Mouse (Mus musculus): ENCODE data around the gene Ifitm3. TPM values are rescaled to one million over a fixed set of nuclear protein-coding genes. Genes with fewer than 3 reads are reported as not detected.

Ifitm3 gene
- total RNA-seq, 1 experiment, result 353 TPM

- Histone ChIP-seq H3K9ac (ENCODE audit: insufficient read depth, low read depth, low read length, poor library complexity, severe bottlenecking) (no peak overlapping the region), H3K4me3 (ENCODE audit: insufficient read depth in 1 of 2, low read depth in 1 of 2, low read length in 2 of 2, poor library complexity in 1 of 2, severe bottlenecking in 1 of 2) (no peak overlapping the region), H3K27ac (ENCODE audit: insufficient read depth, low read depth, low read length, poor library complexity, severe bottlenecking) (no peak overlapping the region), H3K9me3 (ENCODE audit: control insufficient read depth, insufficient read depth, low read depth, low read length) (no peaks in the 10 kb centered on the region), H3K36me3 (ENCODE audit: control insufficient read depth, insufficient read depth, low read length, poor library complexity, severe bottlenecking) (no peaks in the 10 kb centered on the region), H3K4me1 (ENCODE audit: control insufficient read depth in 2 of 2, insufficient read depth in 2 of 2, low read length in 2 of 2, poor library complexity in 1 of 2) (peaks cover 0 to 9% of the 10 kb centered on the region in 2 experiments; a peak in 1 of 4 replicates)
- TF ChIP-seq MAFK (IDR thresholded peaks at IDR 0.05; ENCODE audit: insufficient read depth, low read depth, low read length) (no peak), HCFC1 (IDR thresholded peaks at IDR 0.05; ENCODE audit: borderline replicate concordance, insufficient read depth, low read length) (no peak), ZNF384 (IDR thresholded peaks at IDR 0.05; ENCODE audit: low read depth, low read length) (no peak), CHD2 (IDR thresholded peaks at IDR 0.05; ENCODE audit: low read depth, low read length) (no peak), ZC3H11A (IDR thresholded peaks at IDR 0.05; ENCODE audit: borderline replicate concordance, low read depth, low read length) (no peak)
- DNase-seq (ENCODE audit: low read depth, low spot score), result no peak
- in situ Hi-C loops (cut with MboI; ENCODE audit: low sequenced_read_pairs in 2 of 2, unreplicated experiment in 2 of 2), result no loop called here
Measured at GRCm38 (mm10) chr7:141016707-141017697, 6.4 kb upstream of the Ifitm3 start.

- Histone ChIP-seq H3K9ac (ENCODE audit: insufficient read depth, low read depth, low read length, poor library complexity, severe bottlenecking) (peak overlapping the region; percentile 37; the same call in 1 of the 2 replicates), H3K27ac (ENCODE audit: insufficient read depth, low read depth, low read length, poor library complexity, severe bottlenecking) (peak overlapping the region; percentile 81; the same call in 1 of the 2 replicates), H3K4me1 (ENCODE audit: control insufficient read depth in 2 of 2, insufficient read depth in 2 of 2, low read length in 2 of 2, poor library complexity in 1 of 2) (peaks cover 4 to 18% of the 10 kb centered on the region in 2 experiments; a peak in 2 of 4 replicates), H3K4me3 (ENCODE audit: insufficient read depth in 1 of 2, low read depth in 1 of 2, low read length in 2 of 2, poor library complexity in 1 of 2, severe bottlenecking in 1 of 2) (no peak overlapping the region), H3K36me3 (ENCODE audit: control insufficient read depth, insufficient read depth, low read length, poor library complexity, severe bottlenecking) (no peaks in the 10 kb centered on the region), H3K9me3 (ENCODE audit: control insufficient read depth, insufficient read depth, low read depth, low read length) (no peaks in the 10 kb centered on the region)
- no peak for TF ChIP-seq ZC3H11A (IDR thresholded peaks at IDR 0.05; ENCODE audit: borderline replicate concordance, low read depth, low read length)
- no peak for TF ChIP-seq ZNF384 (IDR thresholded peaks at IDR 0.05; ENCODE audit: low read depth, low read length)
- no peak for TF ChIP-seq CHD2 (IDR thresholded peaks at IDR 0.05; ENCODE audit: low read depth, low read length)
- TF ChIP-seq HCFC1 (IDR thresholded peaks at IDR 0.05; ENCODE audit: borderline replicate concordance, insufficient read depth, low read length), result no peak
- TF ChIP-seq MAFK (IDR thresholded peaks at IDR 0.05; ENCODE audit: insufficient read depth, low read depth, low read length), result no peak
- no peak for DNase-seq (ENCODE audit: low read depth, low spot score)
- in situ Hi-C loops (cut with MboI; ENCODE audit: low sequenced_read_pairs in 2 of 2, unreplicated experiment in 2 of 2), result no loop called here
Measured at GRCm38 (mm10) chr7:141011238-141011770, 734 bp upstream of the Ifitm3 start.

DNA sequence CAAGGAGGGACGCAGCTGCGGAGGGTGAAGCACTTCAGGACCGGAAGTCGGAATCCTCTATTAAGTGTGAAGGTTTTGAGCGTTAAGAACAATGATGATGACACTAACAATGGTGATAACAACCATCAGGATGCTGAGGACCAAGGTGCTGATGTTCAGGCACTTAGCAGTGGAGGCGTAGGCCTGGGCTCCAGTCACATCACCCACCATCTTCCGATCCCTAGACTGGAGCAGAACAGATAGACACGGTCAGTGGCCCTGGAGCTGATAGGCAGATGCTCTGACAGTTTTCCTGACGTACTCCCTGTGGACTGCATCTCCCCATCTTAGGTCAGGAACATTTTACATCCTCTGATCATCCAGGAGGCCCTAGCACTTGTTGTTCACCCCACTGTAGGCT is 905 bp downstream of the Ifitm3 start:
- Histone ChIP-seq H3K4me3 (ENCODE audit: insufficient read depth in 1 of 2, low read depth in 1 of 2, low read length in 2 of 2, poor library complexity in 1 of 2, severe bottlenecking in 1 of 2) (peak overlapping the region; percentile 54; a peak in 3 of 4 replicates), H3K9ac (ENCODE audit: insufficient read depth, low read depth, low read length, poor library complexity, severe bottlenecking) (peak overlapping the region; percentile 41; the same call in 1 of the 2 replicates), H3K36me3 (ENCODE audit: control insufficient read depth, insufficient read depth, low read length, poor library complexity, severe bottlenecking) (no peaks in the 10 kb centered on the region), H3K4me1 (ENCODE audit: control insufficient read depth in 2 of 2, insufficient read depth in 2 of 2, low read length in 2 of 2, poor library complexity in 1 of 2) (peaks cover 7 to 19% of the 10 kb centered on the region in 2 experiments; a peak in 2 of 4 replicates), H3K9me3 (ENCODE audit: control insufficient read depth, insufficient read depth, low read depth, low read length) (no peaks in the 10 kb centered on the region), H3K27ac (ENCODE audit: insufficient read depth, low read depth, low read length, poor library complexity, severe bottlenecking) (peak overlapping the region; percentile 13; the same call in 1 of the 2 replicates)
- no peak for DNase-seq (ENCODE audit: low read depth, low spot score)
- in situ Hi-C loops (cut with MboI; ENCODE audit: low sequenced_read_pairs in 2 of 2, unreplicated experiment in 2 of 2), result no loop called here
- TF ChIP-seq ZNF384 (IDR thresholded peaks at IDR 0.05; ENCODE audit: low read depth, low read length) (no peak), ZC3H11A (IDR thresholded peaks at IDR 0.05; ENCODE audit: borderline replicate concordance, low read depth, low read length) (no peak), MAFK (IDR thresholded peaks at IDR 0.05; ENCODE audit: insufficient read depth, low read depth, low read length) (no peak), HCFC1 (IDR thresholded peaks at IDR 0.05; ENCODE audit: borderline replicate concordance, insufficient read depth, low read length) (no peak), CHD2 (IDR thresholded peaks at IDR 0.05; ENCODE audit: low read depth, low read length) (no peak)

DNA sequence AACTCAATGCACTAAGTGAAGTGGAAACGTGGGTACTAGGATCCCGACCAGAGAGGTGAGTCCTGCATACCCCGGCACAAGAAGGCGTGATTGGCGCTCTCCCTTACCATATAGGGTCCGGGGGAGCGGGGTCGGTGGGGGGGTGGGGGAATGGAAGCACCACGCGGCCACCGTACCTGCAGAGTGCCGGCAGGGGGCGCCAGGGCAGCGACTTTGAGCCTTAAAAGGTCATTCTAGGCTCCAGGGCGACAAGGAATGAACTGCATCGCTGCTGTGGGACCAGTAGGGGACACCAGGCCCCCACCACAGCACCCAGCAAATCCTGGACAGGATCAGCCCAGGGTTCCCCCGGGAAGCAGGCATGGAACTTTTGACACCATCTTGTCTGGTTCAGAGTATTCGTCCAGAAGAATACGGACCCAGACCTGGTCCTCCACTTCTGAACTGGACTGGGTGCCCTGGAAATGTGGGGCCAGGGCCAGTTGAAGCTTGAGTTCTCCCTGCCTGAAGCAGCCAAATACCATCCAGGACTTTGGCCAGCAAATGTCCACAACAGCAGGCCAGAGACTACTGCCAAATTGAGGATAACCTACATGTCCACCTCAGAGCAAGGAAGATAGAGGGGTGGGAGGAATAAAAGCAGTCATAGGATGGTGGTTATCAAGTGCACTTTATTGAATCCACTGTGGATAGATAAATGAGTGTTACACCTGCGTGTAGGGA is 1.5 kb downstream of the Ifitm3 start:
- no peak for TF ChIP-seq CHD2 (IDR thresholded peaks at IDR 0.05; ENCODE audit: low read depth, low read length)
- TF ChIP-seq HCFC1 (IDR thresholded peaks at IDR 0.05; ENCODE audit: borderline replicate concordance, insufficient read depth, low read length), result peak; percentile 61; the same call in 1 of the 2 replicates
- TF ChIP-seq ZC3H11A (IDR thresholded peaks at IDR 0.05; ENCODE audit: borderline replicate concordance, low read depth, low read length), result peak; percentile 92
- TF ChIP-seq MAFK (IDR thresholded peaks at IDR 0.05; ENCODE audit: insufficient read depth, low read depth, low read length), result no peak
- no peak for TF ChIP-seq ZNF384 (IDR thresholded peaks at IDR 0.05; ENCODE audit: low read depth, low read length)
- Histone ChIP-seq H3K27ac (ENCODE audit: insufficient read depth, low read depth, low read length, poor library complexity, severe bottlenecking) (peak overlapping the region; percentile 91), H3K4me3 (ENCODE audit: insufficient read depth in 1 of 2, low read depth in 1 of 2, low read length in 2 of 2, poor library complexity in 1 of 2, severe bottlenecking in 1 of 2) (peak overlapping the region; percentile 15 to 36; a peak in 3 of 4 replicates), H3K4me1 (ENCODE audit: control insufficient read depth in 2 of 2, insufficient read depth in 2 of 2, low read length in 2 of 2, poor library complexity in 1 of 2) (peaks cover 7 to 19% of the 10 kb centered on the region in 2 experiments; a peak in 2 of 4 replicates), H3K9me3 (ENCODE audit: control insufficient read depth, insufficient read depth, low read depth, low read length) (no peaks in the 10 kb centered on the region), H3K9ac (ENCODE audit: insufficient read depth, low read depth, low read length, poor library complexity, severe bottlenecking) (peak overlapping the region; percentile 35; the same call in 1 of the 2 replicates), H3K36me3 (ENCODE audit: control insufficient read depth, insufficient read depth, low read length, poor library complexity, severe bottlenecking) (no peaks in the 10 kb centered on the region)
- peak; percentile 90 for DNase-seq (ENCODE audit: low read depth, low spot score)
- in situ Hi-C loops (cut with MboI; ENCODE audit: low sequenced_read_pairs in 2 of 2, unreplicated experiment in 2 of 2), result no loop called here

Measured in ES-E14 (cell line).